Mouse (Mus musculus): ENCODE measurements around the gene Hist1h2bq. TPM values are rescaled to one million over a fixed set of nuclear protein-coding genes. Genes with fewer than 3 reads are reported as not detected.

The Hist1h2bq gene
- 3.3 and 7.3 TPM in 2 replicates for polyA plus RNA-seq (2015; fragmentation: Nextera tagmentation; extraction: Ambion mirVana)

GRCm38 (mm10) chr13:21810073-21810472, at the start of gene Hist1h2bq, which contains the start of gene Hist1h2ao:
TSS of gene Hist1h2bq (minus strand) at chr13:21810197.
TSS of gene Hist1h2ao (plus strand) at chr13:21810465.

GRCm38 (mm10) chr13:21833461-21833860, 23.5 kb upstream of the Hist1h2bq start, which contains the start of the genes Hist1h2ap and Hist1h2br:
TSS of gene Hist1h2ap (minus strand) at chr13:21833507.
TSS of gene Hist1h2br (plus strand) at chr13:21833743.

GRCm38 (mm10) chr13:21831418-21832394, 21.7 kb upstream of the Hist1h2bq start, which contains the start of gene Hist1h4n:
TSS of gene Hist1h4n (minus strand) at chr13:21832196.

GRCm38 (mm10) chr13:21811539-21811938, 1.5 kb upstream of the Hist1h2bq start, which contains the start of gene Hist1h4m:
TSS of gene Hist1h4m (plus strand) at chr13:21811746.

GRCm38 (mm10) chr13:21786899-21787629, 22.9 kb downstream of the Hist1h2bq start, which contains the start of the genes Hist1h2an and Hist1h2bp:
TSS of gene Hist1h2an (minus strand) at chr13:21787218.
TSS of gene Hist1h2bp (plus strand) at chr13:21787461.

GRCm38 (mm10) chr13:21783255-21783617, 26.8 kb downstream of the Hist1h2bq start, which contains the start of gene Hist1h3i:
TSS of gene Hist1h3i (minus strand) at chr13:21783370.

GRCm38 (mm10) chr13:21779767-21780731, 29.9 kb downstream of the Hist1h2bq start, which contains the start of gene Hist1h1b:
TSS of gene Hist1h1b (minus strand) at chr13:21780625.

Small RNA genes within 50 kb of the gene (microRNA-seq; reads per million reads assigned to microRNA genes)
- gene Gm19658: 0 reads per million in 2 experiments
- gene Gm44346: 0 reads per million in 2 experiments
- gene Gm44466: 0 reads per million in 2 experiments

Other genes with a start within 250 kb of the Hist1h2bq start
- gene Olfr1364, start 228.4 kb downstream of the Hist1h2bq start, polyA plus RNA-seq (2015; fragmentation: Nextera tagmentation; extraction: Ambion mirVana): not detected in 2 replicates
- gene Olfr1362, start 196.2 kb downstream of the Hist1h2bq start, polyA plus RNA-seq (2015; fragmentation: Nextera tagmentation; extraction: Ambion mirVana): not detected in 2 replicates
- gene Olfr11, start 167.7 kb downstream of the Hist1h2bq start, polyA plus RNA-seq (2015; fragmentation: Nextera tagmentation; extraction: Ambion mirVana): not detected in 2 replicates
- gene Olfr1361, start 146.8 kb downstream of the Hist1h2bq start, polyA plus RNA-seq (2015; fragmentation: Nextera tagmentation; extraction: Ambion mirVana): not detected in 2 replicates
- gene Olfr1360, start 132.8 kb downstream of the Hist1h2bq start, polyA plus RNA-seq (2015; fragmentation: Nextera tagmentation; extraction: Ambion mirVana): not detected in 2 replicates
- not detected in 2 replicates for gene Olfr1359, start 112.1 kb downstream of the Hist1h2bq start, polyA plus RNA-seq (2015; fragmentation: Nextera tagmentation; extraction: Ambion mirVana)
- gene Hist1h2bl, start 94.1 kb downstream of the Hist1h2bq start, polyA plus RNA-seq (2015; fragmentation: Nextera tagmentation; extraction: Ambion mirVana): 0.60 and 0.77 TPM in 2 replicates
- 5.6 and 8.3 TPM in 2 replicates for gene Hist1h2ai, start 93.8 kb downstream of the Hist1h2bq start, polyA plus RNA-seq (2015; fragmentation: Nextera tagmentation; extraction: Ambion mirVana)
- gene Hist1h3h, start 92.5 kb downstream of the Hist1h2bq start, polyA plus RNA-seq (2015; fragmentation: Nextera tagmentation; extraction: Ambion mirVana): 1.9 and 3.5 TPM in 2 replicates
- 0.33 and 0.82 TPM in 2 replicates for gene Hist1h2bm, start 88.2 kb downstream of the Hist1h2bq start, polyA plus RNA-seq (2015; fragmentation: Nextera tagmentation; extraction: Ambion mirVana)
- 0.26 and 0.30 TPM in 2 replicates for gene Hist1h4j, start 75.1 kb downstream of the Hist1h2bq start, polyA plus RNA-seq (2015; fragmentation: Nextera tagmentation; extraction: Ambion mirVana)
- 1.0 TPM in 1 of 2 replicates, not detected in the other for gene Hist1h4k, start 59.7 kb downstream of the Hist1h2bq start, polyA plus RNA-seq (2015; fragmentation: Nextera tagmentation; extraction: Ambion mirVana)
- 2.8 and 9.7 TPM in 2 replicates for gene Hist1h2ak, start 56.4 kb downstream of the Hist1h2bq start, polyA plus RNA-seq (2015; fragmentation: Nextera tagmentation; extraction: Ambion mirVana)
- gene Hist1h2bn, start 56.1 kb downstream of the Hist1h2bq start, polyA plus RNA-seq (2015; fragmentation: Nextera tagmentation; extraction: Ambion mirVana): 0.77 and 1.4 TPM in 2 replicates
- gene Hist1h1b, start 29.6 kb downstream of the Hist1h2bq start, polyA plus RNA-seq (2015; fragmentation: Nextera tagmentation; extraction: Ambion mirVana): 5.9 and 8.9 TPM in 2 replicates
- 37.6 and 38.4 TPM in 2 replicates for gene Hist1h3i, start 26.8 kb downstream of the Hist1h2bq start, polyA plus RNA-seq (2015; fragmentation: Nextera tagmentation; extraction: Ambion mirVana)
- 1.5 and 2.4 TPM in 2 replicates for gene Hist1h2an, start 23.0 kb downstream of the Hist1h2bq start, polyA plus RNA-seq (2015; fragmentation: Nextera tagmentation; extraction: Ambion mirVana)
- 0.51 and 0.69 TPM in 2 replicates for gene Hist1h2bp, start 22.7 kb downstream of the Hist1h2bq start, polyA plus RNA-seq (2015; fragmentation: Nextera tagmentation; extraction: Ambion mirVana)
- gene Hist1h2ao, start 268 bp upstream of the Hist1h2bq start, polyA plus RNA-seq (2015; fragmentation: Nextera tagmentation; extraction: Ambion mirVana): not detected in 2 replicates
- gene Hist1h4m, start 1.5 kb upstream of the Hist1h2bq start, polyA plus RNA-seq (2015; fragmentation: Nextera tagmentation; extraction: Ambion mirVana): not detected in 2 replicates
- gene Hist1h4n, start 22.0 kb upstream of the Hist1h2bq start, polyA plus RNA-seq (2015; fragmentation: Nextera tagmentation; extraction: Ambion mirVana): 2.6 and 3.1 TPM in 2 replicates
- gene Hist1h2ap, start 23.3 kb upstream of the Hist1h2bq start, polyA plus RNA-seq (2015; fragmentation: Nextera tagmentation; extraction: Ambion mirVana): 1,124 and 1,146 TPM in 2 replicates
- gene Hist1h2br, start 23.5 kb upstream of the Hist1h2bq start, polyA plus RNA-seq (2015; fragmentation: Nextera tagmentation; extraction: Ambion mirVana): 2.9 and 6.3 TPM in 2 replicates
- 0.83 and 1.1 TPM in 2 replicates for gene Zfp184, start 134.9 kb upstream of the Hist1h2bq start, polyA plus RNA-seq (2015; fragmentation: Nextera tagmentation; extraction: Ambion mirVana)
- gene Pom121l2, start 171.0 kb upstream of the Hist1h2bq start, polyA plus RNA-seq (2015; fragmentation: Nextera tagmentation; extraction: Ambion mirVana): 0.04 TPM in 1 of 2 replicates, not detected in the other
- 0.19 TPM in 1 of 2 replicates, not detected in the other for gene Prss16, start 199.5 kb upstream of the Hist1h2bq start, polyA plus RNA-seq (2015; fragmentation: Nextera tagmentation; extraction: Ambion mirVana)
- gene Hist1h2ah, start 225.4 kb upstream of the Hist1h2bq start, polyA plus RNA-seq (2015; fragmentation: Nextera tagmentation; extraction: Ambion mirVana): 0.86 and 1.6 TPM in 2 replicates
- 0.79 and 0.91 TPM in 2 replicates for gene Hist1h2bk, start 225.7 kb upstream of the Hist1h2bq start, polyA plus RNA-seq (2015; fragmentation: Nextera tagmentation; extraction: Ambion mirVana)
- gene Hist1h4i, start 231.2 kb upstream of the Hist1h2bq start, polyA plus RNA-seq (2015; fragmentation: Nextera tagmentation; extraction: Ambion mirVana): 5.0 and 9.6 TPM in 2 replicates
- 5.9 and 6.8 TPM in 2 replicates for gene Hist1h2ag, start 232.7 kb upstream of the Hist1h2bq start, polyA plus RNA-seq (2015; fragmentation: Nextera tagmentation; extraction: Ambion mirVana)
- gene Hist1h2bj, start 233.0 kb upstream of the Hist1h2bq start, polyA plus RNA-seq (2015; fragmentation: Nextera tagmentation; extraction: Ambion mirVana): 0.97 TPM in 1 of 2 replicates, not detected in the other